Mouse (Mus musculus): Measurements from ENCODE around the gene Garnl3. TPM values are rescaled to one million over a fixed set of nuclear protein-coding genes. Genes with fewer than 3 reads are reported as not detected.
"Not testable (repeated sequence)": the region's sequence is repeated elsewhere in the genome, so short reads cannot be mapped to it uniquely, and the experiment has no call there.

The Garnl3 gene
- polyA plus RNA-seq, 1 experiment, result 0.67 TPM

- H3K4me1 ChIP-seq (ENCODE audit: control insufficient read depth, insufficient read depth, low read length), result no peaks in the 10 kb centered on the region; the same call in none of the 2 replicates
- H3K27ac ChIP-seq (ENCODE audit: control insufficient read depth, insufficient read depth, low read depth, low read length, poor library complexity), result no peak overlapping the region
- no peak overlapping the region for H3K4me3 ChIP-seq (replicated peaks; ENCODE audit: control insufficient read depth, low read depth, low read length)
- TF ChIP-seq POLR2A (IDR thresholded peaks at IDR 0.05; ENCODE audit: borderline replicate concordance, control insufficient read depth, low read depth, low read length) (no peak), CTCF (IDR thresholded peaks at IDR 0.05; ENCODE audit: control insufficient read depth, insufficient read depth, low read length) (peak; percentile 12; the same call in 1 of the 2 replicates)
- 8% methylated on average over 6 of the region's 6 CpGs for WGBS
These were observed 113.4 kb downstream of the Garnl3 start for GRCm38 (mm10) chr2:33018026-33018425.

DNA sequence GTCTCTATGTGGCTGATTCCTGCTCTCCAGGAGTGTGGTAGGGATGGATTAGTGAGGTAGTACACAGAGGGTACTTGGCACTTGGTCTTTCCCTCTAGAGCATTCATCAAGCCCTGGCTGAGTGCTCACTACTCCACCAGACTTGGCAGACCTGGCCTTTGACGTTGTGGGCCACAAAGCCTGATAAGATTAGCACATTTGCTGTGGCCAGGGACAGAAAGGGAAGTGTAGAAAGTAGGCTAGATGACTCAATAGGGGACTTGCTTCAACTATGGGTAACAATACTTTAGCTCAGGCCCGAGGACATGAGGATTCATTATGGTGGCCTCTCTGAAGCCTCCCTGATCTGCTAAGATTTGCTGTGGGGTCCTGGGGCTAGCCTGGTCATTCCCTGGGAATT, 114.3 kb downstream of the Garnl3 start:
- no peaks in the 10 kb centered on the region; the same call in none of the 2 replicates for H3K4me1 ChIP-seq (ENCODE audit: control insufficient read depth, insufficient read depth, low read length)
- no peak for TF ChIP-seq CTCF (IDR thresholded peaks at IDR 0.05; ENCODE audit: control insufficient read depth, insufficient read depth, low read length)
- TF ChIP-seq POLR2A (IDR thresholded peaks at IDR 0.05; ENCODE audit: borderline replicate concordance, control insufficient read depth, low read depth, low read length), result no peak
- no peak overlapping the region for H3K27ac ChIP-seq (ENCODE audit: control insufficient read depth, insufficient read depth, low read depth, low read length, poor library complexity)
- no peak overlapping the region for H3K4me3 ChIP-seq (replicated peaks; ENCODE audit: control insufficient read depth, low read depth, low read length)
- 11% methylated on average over 2 of the region's 2 CpGs for WGBS

DNA sequence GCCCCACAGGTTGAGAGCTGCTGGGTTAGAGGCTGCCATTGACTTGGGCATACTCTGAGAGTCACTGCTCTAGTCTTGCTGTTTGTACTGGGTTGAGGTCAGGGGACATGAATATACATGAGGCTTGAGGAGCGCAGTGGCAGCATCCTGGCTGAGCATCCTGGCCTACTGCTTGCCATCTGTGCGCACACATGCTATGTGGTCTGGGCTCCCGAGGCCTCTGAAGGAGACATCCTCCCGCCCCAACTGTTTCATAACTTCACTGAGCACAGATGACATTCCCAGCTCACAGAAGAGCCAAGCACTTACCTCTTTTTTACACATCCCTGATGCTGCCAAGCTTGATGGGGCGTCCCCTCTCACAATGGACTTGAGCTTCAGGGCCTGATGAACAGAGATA, 116.6 kb downstream of the Garnl3 start:
- Histone ChIP-seq H3K4me3 (replicated peaks; ENCODE audit: control insufficient read depth, low read depth, low read length) (no peak overlapping the region), H3K4me1 (ENCODE audit: control insufficient read depth, insufficient read depth, low read length) (no peaks in the 10 kb centered on the region; the same call in none of the 2 replicates), H3K27ac (ENCODE audit: control insufficient read depth, insufficient read depth, low read depth, low read length, poor library complexity) (no peak overlapping the region)
- TF ChIP-seq CTCF (IDR thresholded peaks at IDR 0.05; ENCODE audit: control insufficient read depth, insufficient read depth, low read length), result no peak
- TF ChIP-seq POLR2A (IDR thresholded peaks at IDR 0.05; ENCODE audit: borderline replicate concordance, control insufficient read depth, low read depth, low read length), result no peak
- 78% methylated on average over 5 of the region's 5 CpGs for WGBS

GRCm38 (mm10) chr2:33009055-33009454, 122.4 kb downstream of the Garnl3 start:
- 75% methylated on average over 4 of the region's 4 CpGs for WGBS
- not testable (repeated sequence) for H3K4me1 ChIP-seq (ENCODE audit: control insufficient read depth, insufficient read depth, low read length); H3K4me3 ChIP-seq (replicated peaks; ENCODE audit: control insufficient read depth, low read depth, low read length); H3K27ac ChIP-seq (ENCODE audit: control insufficient read depth, insufficient read depth, low read depth, low read length, poor library complexity)

DNA sequence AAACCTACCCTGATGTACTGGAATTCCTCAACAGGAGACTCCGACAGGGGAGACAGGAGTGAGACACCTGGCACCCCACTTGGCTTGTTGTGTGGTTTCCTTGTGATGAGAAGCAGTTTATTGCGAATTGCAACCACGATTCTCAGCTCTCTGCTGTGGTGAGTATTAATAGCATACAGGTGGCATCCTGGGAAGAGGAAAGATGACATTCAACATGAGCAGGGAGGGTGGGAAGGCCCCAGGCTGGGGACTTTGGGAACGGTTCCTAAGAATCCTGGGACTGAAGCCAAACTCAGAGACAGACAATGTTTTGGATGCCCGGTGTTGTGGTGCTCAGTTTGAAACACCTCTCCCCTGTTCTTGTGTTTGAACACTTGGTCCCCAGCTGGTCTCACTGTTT, 126.4 kb downstream of the Garnl3 start:
- no peak overlapping the region for H3K27ac ChIP-seq (ENCODE audit: control insufficient read depth, insufficient read depth, low read depth, low read length, poor library complexity)
- WGBS, result 61% methylated on average over 5 of the region's 5 CpGs
- H3K4me3 ChIP-seq (replicated peaks; ENCODE audit: control insufficient read depth, low read depth, low read length), result no peak overlapping the region
- TF ChIP-seq POLR2A (IDR thresholded peaks at IDR 0.05; ENCODE audit: borderline replicate concordance, control insufficient read depth, low read depth, low read length) (no peak), CTCF (IDR thresholded peaks at IDR 0.05; ENCODE audit: control insufficient read depth, insufficient read depth, low read length) (no peak)
- no peaks in the 10 kb centered on the region for H3K4me1 ChIP-seq (ENCODE audit: control insufficient read depth, insufficient read depth, low read length)

- no peak overlapping the region for H3K4me3 ChIP-seq (replicated peaks; ENCODE audit: control insufficient read depth, low read depth, low read length)
- 81% methylated on average over 7 of the region's 7 CpGs for WGBS
- no peak overlapping the region for H3K27ac ChIP-seq (ENCODE audit: control insufficient read depth, insufficient read depth, low read depth, low read length, poor library complexity)
- no peaks in the 10 kb centered on the region for H3K4me1 ChIP-seq (ENCODE audit: control insufficient read depth, insufficient read depth, low read length)
- TF ChIP-seq CTCF (IDR thresholded peaks at IDR 0.05; ENCODE audit: control insufficient read depth, insufficient read depth, low read length) (no peak), POLR2A (IDR thresholded peaks at IDR 0.05; ENCODE audit: borderline replicate concordance, control insufficient read depth, low read depth, low read length) (no peak)
These were observed 129.3 kb downstream of the Garnl3 start for GRCm38 (mm10) chr2:33002144-33002543.

DNA sequence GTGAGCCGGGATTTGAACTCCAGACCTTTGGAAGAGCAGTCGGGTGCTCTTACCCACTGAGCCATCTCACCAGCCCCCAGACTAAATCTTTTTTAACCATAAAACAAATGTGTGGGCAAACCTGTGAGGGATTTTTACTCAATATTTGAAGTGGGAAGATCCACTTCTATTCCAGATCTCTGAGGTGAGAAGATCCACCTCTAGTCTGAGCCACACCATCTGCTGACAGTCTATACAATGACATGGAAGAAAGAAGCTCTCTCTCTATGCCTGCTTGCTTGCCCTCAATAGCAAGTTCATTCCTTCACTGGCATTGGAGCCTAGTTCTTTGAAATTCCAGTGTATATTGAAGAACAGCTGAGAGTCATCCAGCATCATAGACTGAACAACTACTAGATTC, 131.7 kb downstream of the Garnl3 start:
- Histone ChIP-seq H3K27ac (ENCODE audit: control insufficient read depth, insufficient read depth, low read depth, low read length, poor library complexity) (no peak overlapping the region), H3K4me3 (replicated peaks; ENCODE audit: control insufficient read depth, low read depth, low read length) (no peak overlapping the region), H3K4me1 (ENCODE audit: control insufficient read depth, insufficient read depth, low read length) (no peaks in the 10 kb centered on the region)
- 75% methylated on average over 2 of the region's 2 CpGs for WGBS
- no peak for TF ChIP-seq CTCF (IDR thresholded peaks at IDR 0.05; ENCODE audit: control insufficient read depth, insufficient read depth, low read length)
- TF ChIP-seq POLR2A (IDR thresholded peaks at IDR 0.05; ENCODE audit: borderline replicate concordance, control insufficient read depth, low read depth, low read length), result no peak

DNA sequence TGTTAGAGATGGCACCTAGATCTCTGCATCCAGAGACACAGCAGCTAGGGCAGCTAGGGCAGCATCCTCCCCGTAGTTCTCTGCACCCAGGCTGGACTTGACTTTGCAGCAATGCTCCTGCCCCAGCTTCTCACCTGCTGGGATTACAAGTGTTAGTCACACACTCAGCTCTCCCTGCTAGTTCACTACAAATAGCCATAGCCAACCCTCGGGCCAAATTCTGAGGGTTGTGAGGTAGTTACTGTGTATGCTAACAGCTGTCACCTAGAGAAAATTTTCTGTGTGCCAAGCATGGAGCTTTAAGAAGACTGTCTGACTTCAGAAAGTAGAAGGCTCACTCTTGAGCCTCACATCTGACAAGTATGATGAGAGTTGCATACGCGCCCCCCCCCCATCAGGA, 133.7 kb downstream of the Garnl3 start:
- H3K4me3 ChIP-seq (replicated peaks; ENCODE audit: control insufficient read depth, low read depth, low read length), result no peak overlapping the region
- no peaks in the 10 kb centered on the region for H3K4me1 ChIP-seq (ENCODE audit: control insufficient read depth, insufficient read depth, low read length)
- TF ChIP-seq CTCF (IDR thresholded peaks at IDR 0.05; ENCODE audit: control insufficient read depth, insufficient read depth, low read length) (no peak), POLR2A (IDR thresholded peaks at IDR 0.05; ENCODE audit: borderline replicate concordance, control insufficient read depth, low read depth, low read length) (no peak)
- no peak overlapping the region for H3K27ac ChIP-seq (ENCODE audit: control insufficient read depth, insufficient read depth, low read depth, low read length, poor library complexity)
- WGBS, result 78% methylated on average over 4 of the region's 4 CpGs

- no peak for TF ChIP-seq CTCF (IDR thresholded peaks at IDR 0.05; ENCODE audit: control insufficient read depth, insufficient read depth, low read length)
- no peak for TF ChIP-seq POLR2A (IDR thresholded peaks at IDR 0.05; ENCODE audit: borderline replicate concordance, control insufficient read depth, low read depth, low read length)
- H3K4me1 ChIP-seq (ENCODE audit: control insufficient read depth, insufficient read depth, low read length), result no peaks in the 10 kb centered on the region
- WGBS, result 74% methylated on average over 6 of the region's 6 CpGs
- H3K4me3 ChIP-seq (replicated peaks; ENCODE audit: control insufficient read depth, low read depth, low read length), result no peak overlapping the region
- H3K27ac ChIP-seq (ENCODE audit: control insufficient read depth, insufficient read depth, low read depth, low read length, poor library complexity), result no peak overlapping the region
These were observed 134.4 kb downstream of the Garnl3 start for GRCm38 (mm10) chr2:32997081-32997480.
